10 mouse cellular contexts compared by ENCODE assay signal in genomic region chr3:52342226-52342625, GRCm38 (mm10).
DNase-seq lines count a peak whose midpoint lies in the region.
"Had no signal": no experiment of that assay in that cellular context is flagged by ENCODE, and none has a peak within 500 bp of the region (broad histone marks: within the 10 kb centered on the region; RNA-seq: fewer than 3 reads in every experiment).

No protein-coding gene starts in this region.

- H3K36me3 ChIP-seq in heart, embryonic 10.5 days = peaks cover 14% of the 10 kb centered on the region
- H3K36me3 ChIP-seq: G1E had no signal

- 65% methylated on average over 3 of the region's 3 CpGs for WGBS in heart, embryonic 10.5 days

- DNase-seq in heart, adult 11 months = peak; percentile 94
- no peak for DNase-seq in heart, embryonic 10.5 days (ENCODE audit: low spot score)
- peak; percentile 26 to 30 for DNase-seq in layer of hippocampus, adult 8-10 months (ENCODE audit: low spot score in 2 of 2)
- DNase-seq in layer of hippocampus, postnatal 25 days (ENCODE audit: extremely low spot score in 1 of 2, low spot score in 1 of 2) = no peak
- peak; percentile 29 for DNase-seq in right cerebral cortex, adult 18-20 months
- DNase-seq in right cerebral cortex, postnatal 4 days = no peak
- DNase-seq in kidney, postnatal 14 days = peak; percentile 62
- DNase-seq: gastrocnemius, postnatal 25 days had no signal

- no peak overlapping the region for H3K27ac ChIP-seq in heart, embryonic 10.5 days
- H3K27ac ChIP-seq: hindbrain, embryonic 14.5 days had no signal

- H3K4me1 ChIP-seq in heart, embryonic 10.5 days = peaks cover 27% of the 10 kb centered on the region

- H3K4me3 ChIP-seq in heart, embryonic 10.5 days = no peak overlapping the region

- H3K27me3 ChIP-seq in heart, embryonic 10.5 days (ENCODE audit: insufficient read depth, poor library complexity, severe bottlenecking) = no peaks in the 10 kb centered on the region

- H3K9me3 ChIP-seq in heart, embryonic 10.5 days = no peaks in the 10 kb centered on the region

Comparison
In these comparisons a context has a peak if more than half of its experiments do, and no peak if none do; other contexts are left out.
1. DNase-seq: peak in heart, adult 11 months (single experiment), layer of hippocampus, adult 8-10 months (2 of 2), right cerebral cortex, adult 18-20 months (single experiment) and kidney, postnatal 14 days (single experiment); none in heart, embryonic 10.5 days (single experiment), layer of hippocampus, postnatal 25 days (0 of 2) and right cerebral cortex, postnatal 4 days (single experiment).